Mouse (Mus musculus): Measurements from ENCODE around the gene Rad51c. TPM values are rescaled to one million over a fixed set of nuclear protein-coding genes. Genes with fewer than 3 reads are reported as not detected.

Gene Rad51c
- polyA plus RNA-seq, 1 experiment from 2014 or later: 5.3 TPM

- Histone ChIP-seq H3K4me2 (ENCODE audit: low read depth, low read length) (peak overlapping the region; percentile 98), H3K9ac (ENCODE audit: low read depth, low read length) (peak overlapping the region; percentile 72), H3K9me3 (ENCODE audit: control insufficient read depth, low read length) (no peaks in the 10 kb centered on the region), H3K27ac (ENCODE audit: low read length) (no peak overlapping the region), H3K36me3 (ENCODE audit: control insufficient read depth, insufficient read depth, low read length) (no peaks in the 10 kb centered on the region), H3K27me3 (replicated peaks; ENCODE audit: control insufficient read depth, insufficient read depth, low read length) (peaks cover 5% of the 10 kb centered on the region; the same call in 1 of the 2 replicates), H3K4me3 (ENCODE audit: low read length) (peak overlapping the region; percentile 75), H3K4me1 (ENCODE audit: control insufficient read depth, insufficient read depth, low read length) (peaks cover 3% of the 10 kb centered on the region)
- no peak; the same call in 1 of the 2 replicates for ATAC-seq
- 7% methylated on average over 31 of the region's 31 CpGs for WGBS
These were observed 47.1 kb downstream of the Rad51c start for GRCm38 (mm10) chr11:87357317-87358300.

- Histone ChIP-seq H3K4me1 (ENCODE audit: control insufficient read depth, insufficient read depth, low read length) (peaks cover 3% of the 10 kb centered on the region), H3K27ac (ENCODE audit: low read length) (no peak overlapping the region), H3K9me3 (ENCODE audit: control insufficient read depth, low read length) (no peaks in the 10 kb centered on the region), H3K36me3 (ENCODE audit: control insufficient read depth, insufficient read depth, low read length) (no peaks in the 10 kb centered on the region), H3K9ac (ENCODE audit: low read depth, low read length) (no peak overlapping the region), H3K4me2 (ENCODE audit: low read depth, low read length) (no peak overlapping the region), H3K4me3 (ENCODE audit: low read length) (no peak overlapping the region), H3K27me3 (replicated peaks; ENCODE audit: control insufficient read depth, insufficient read depth, low read length) (peaks cover 5% of the 10 kb centered on the region; the same call in 1 of the 2 replicates)
- no peak for ATAC-seq
- WGBS: 100% methylated on average over 1 of the region's 1 CpGs
These were observed 49.9 kb downstream of the Rad51c start for GRCm38 (mm10) chr11:87354861-87355260.

GRCm38 (mm10) chr11:87353646-87354170, 51.0 kb downstream of the Rad51c start:
- Histone ChIP-seq H3K36me3 (ENCODE audit: control insufficient read depth, insufficient read depth, low read length) (no peaks in the 10 kb centered on the region), H3K9me3 (ENCODE audit: control insufficient read depth, low read length) (no peaks in the 10 kb centered on the region), H3K4me3 (ENCODE audit: low read length) (no peak overlapping the region), H3K27ac (ENCODE audit: low read length) (no peak overlapping the region), H3K4me1 (ENCODE audit: control insufficient read depth, insufficient read depth, low read length) (peaks cover 3% of the 10 kb centered on the region), H3K4me2 (ENCODE audit: low read depth, low read length) (no peak overlapping the region), H3K9ac (ENCODE audit: low read depth, low read length) (no peak overlapping the region), H3K27me3 (replicated peaks; ENCODE audit: control insufficient read depth, insufficient read depth, low read length) (peaks cover 5% of the 10 kb centered on the region; the same call in 1 of the 2 replicates)
- 80% methylated on average over 7 of the region's 7 CpGs for WGBS
- ATAC-seq: no peak

Other genes starting within 250 kb of the Rad51c start
- gene Ppm1e, start 45.9 kb downstream of the Rad51c start, polyA plus RNA-seq (2015; fragmentation: Nextera tagmentation; extraction: Ambion mirVana): 1.4 and 1.5 TPM in 2 replicates
- gene Tex14, start 111 bp upstream of the Rad51c start, polyA plus RNA-seq (2015; fragmentation: Nextera tagmentation; extraction: Ambion mirVana): 0.53 and 0.70 TPM in 2 replicates
- gene Gm11492, start 161.7 kb upstream of the Rad51c start, polyA plus RNA-seq (2015; fragmentation: Nextera tagmentation; extraction: Ambion mirVana): not detected in 2 replicates
- gene Sept4, start 163.9 kb upstream of the Rad51c start, polyA plus RNA-seq (2015; fragmentation: Nextera tagmentation; extraction: Ambion mirVana): 30.6 and 31.4 TPM in 2 replicates
- gene Mtmr4, start 187.2 kb upstream of the Rad51c start, polyA plus RNA-seq (2015; fragmentation: Nextera tagmentation; extraction: Ambion mirVana): 26.1 and 31.3 TPM in 2 replicates
- gene Hsf5, start 212.2 kb upstream of the Rad51c start, polyA plus RNA-seq (2015; fragmentation: Nextera tagmentation; extraction: Ambion mirVana): 0.15 and 0.17 TPM in 2 replicates